Mouse (Mus musculus): Measurements from ENCODE around the gene Emsy.

Emsy gene

DNA sequence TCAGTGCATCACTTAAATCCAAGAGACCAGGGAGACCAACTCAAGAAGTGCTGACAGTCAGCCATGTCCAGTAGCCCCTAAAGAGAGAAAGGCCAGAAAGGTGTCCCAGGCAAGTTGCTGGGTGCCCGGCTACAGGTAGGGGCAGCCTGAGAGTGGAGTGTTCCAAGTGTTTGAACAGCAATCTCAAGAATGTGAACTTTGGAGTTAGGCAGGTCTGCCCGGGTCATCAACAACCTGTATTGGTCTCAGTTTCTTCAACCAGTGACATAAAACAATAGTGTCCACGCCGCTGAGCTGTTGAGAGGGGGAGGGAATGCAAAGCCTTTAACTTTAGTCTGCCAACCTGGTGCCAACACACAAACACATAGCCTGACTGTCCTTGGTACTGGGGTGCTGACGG lies 115.0 kb downstream of the Emsy start:
- peak; percentile 27 for DNase-seq

GRCm38 (mm10) chr7:98540879-98541278 lies 115.7 kb downstream of the Emsy start:
- no peak for DNase-seq

GRCm38 (mm10) chr7:98537967-98538573 lies 118.5 kb downstream of the Emsy start:
- DNase-seq: no peak

- DNase-seq: peak; percentile 47
Observed at GRCm38 (mm10) chr7:98537210-98537966, 119.2 kb downstream of the Emsy start.
